In the genomic region with DNA sequence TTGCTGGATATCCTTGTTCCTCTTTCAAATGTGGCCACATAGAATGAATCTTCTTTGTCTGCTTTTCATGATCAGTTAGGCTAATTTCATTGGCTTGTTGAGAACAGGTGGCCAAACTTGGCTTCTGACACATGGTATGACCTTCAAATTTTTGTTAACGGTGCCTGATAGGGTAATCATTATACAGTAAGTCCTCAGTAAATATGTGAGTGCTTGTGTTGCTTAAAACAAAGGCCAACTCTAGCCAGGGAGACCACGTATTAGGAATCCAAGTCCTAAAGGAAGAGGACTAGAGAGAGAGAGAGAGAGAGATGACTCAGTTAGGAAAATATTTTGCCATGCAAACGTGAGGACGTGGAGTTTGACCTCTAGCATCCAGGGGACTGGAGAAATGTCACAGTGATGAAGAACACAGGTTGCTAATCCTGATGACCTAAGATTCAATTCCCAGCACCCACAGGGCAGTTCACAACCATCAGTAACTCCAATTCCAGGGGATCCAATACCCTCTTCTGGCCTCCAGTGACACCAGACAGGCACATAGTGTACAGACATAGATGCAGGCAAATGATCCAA, we compare ENCODE assay signal across 19 mouse cellular contexts. TPM values are rescaled to one million over a fixed set of nuclear protein-coding genes. Genes with fewer than 3 reads are reported as not detected.
"Had no signal": no experiment of that assay in that cellular context is flagged by ENCODE, and none has a peak within 500 bp of the region (broad histone marks: within the 10 kb centered on the region; RNA-seq: fewer than 3 reads in every experiment).

No protein-coding gene starts in this region.

- ATAC-seq: intestine, embryonic 16.5 days; midbrain, embryonic 15.5 days had no signal

- H3K4me1 ChIP-seq: lung, embryonic 15.5 days; midbrain, embryonic 15.5 days; neural tube, embryonic 12.5 days; stomach, embryonic 15.5 days had no signal

- H3K27ac ChIP-seq: kidney, embryonic 15.5 days; layer of hippocampus, adult 2 months; limb, embryonic 12.5 days; liver, embryonic 14.5 days; lung, embryonic 15.5 days; macrophage; midbrain, embryonic 15.5 days; neural tube, embryonic 12.5 days; stomach, embryonic 15.5 days had no signal

- H3K4me3 ChIP-seq: kidney, embryonic 15.5 days; layer of hippocampus, adult 2 months; limb, embryonic 12.5 days; lung, embryonic 15.5 days; megakaryocyte, embryonic 14.5 days; midbrain, embryonic 15.5 days; neural tube, embryonic 12.5 days; stomach, embryonic 15.5 days had no signal

- H3K9ac ChIP-seq: kidney, embryonic 15.5 days; limb, embryonic 12.5 days; liver, embryonic 14.5 days; lung, embryonic 15.5 days; midbrain, embryonic 15.5 days; neural tube, embryonic 12.5 days; stomach, embryonic 15.5 days had no signal

- H3K27me3 ChIP-seq: kidney, embryonic 15.5 days; limb, embryonic 12.5 days; lung, embryonic 15.5 days; midbrain, embryonic 15.5 days; stomach, embryonic 15.5 days had no signal

- H3K4me2 ChIP-seq: kidney, embryonic 15.5 days; limb, embryonic 12.5 days; lung, embryonic 15.5 days; midbrain, embryonic 11.5 days; midbrain, embryonic 15.5 days; neural tube, embryonic 12.5 days; stomach, embryonic 15.5 days had no signal

- H3K36me3 ChIP-seq: kidney, embryonic 15.5 days; limb, embryonic 12.5 days; lung, embryonic 15.5 days; midbrain, embryonic 15.5 days; neural tube, embryonic 12.5 days; stomach, embryonic 15.5 days had no signal

- H3K9me3 ChIP-seq: kidney, embryonic 15.5 days; lung, embryonic 15.5 days; midbrain, embryonic 15.5 days; neural tube, embryonic 12.5 days; stomach, embryonic 15.5 days had no signal

- DNase-seq: kidney, postnatal 4 days; lung, postnatal 14 days; retina, postnatal 1 day; right cerebral cortex, postnatal 4 days; spleen, adult 18-20 months; thymus, postnatal 4 days had no signal

RNA-seq across cellular contexts. Expression of a gene that starts 15.3 kb away (rescaled TPM):
- total RNA-seq: monocyte, adult 5-6 weeks had no signal
